Mouse (Mus musculus) small intestine, adult 2 months (tissue): ENCODE measurements around the gene Pnpla1.

Experiments used
- CTCF ChIP-seq: fragments of 200-500 bp; IDR thresholded peaks from 2 replicates; pipeline ENCODE4 v1.5.1; 2012; ENCODE audit warnings: low read depth, mild to moderate bottlenecking, control low read depth, inconsistent platforms, low read length, moderate library complexity, mixed read lengths; ENCODE audit not compliant: insufficient replicate concordance, insufficient read length; ENCODE audit errors: extremely low read depth
- POLR2A ChIP-seq: fragments of 200-500 bp; IDR thresholded peaks from 2 replicates; pipeline ENCODE4 v1.6.1; 2012; ENCODE audit warnings: low read depth, mild to moderate bottlenecking, control low read depth, inconsistent platforms, low read length, moderate library complexity

DNA sequence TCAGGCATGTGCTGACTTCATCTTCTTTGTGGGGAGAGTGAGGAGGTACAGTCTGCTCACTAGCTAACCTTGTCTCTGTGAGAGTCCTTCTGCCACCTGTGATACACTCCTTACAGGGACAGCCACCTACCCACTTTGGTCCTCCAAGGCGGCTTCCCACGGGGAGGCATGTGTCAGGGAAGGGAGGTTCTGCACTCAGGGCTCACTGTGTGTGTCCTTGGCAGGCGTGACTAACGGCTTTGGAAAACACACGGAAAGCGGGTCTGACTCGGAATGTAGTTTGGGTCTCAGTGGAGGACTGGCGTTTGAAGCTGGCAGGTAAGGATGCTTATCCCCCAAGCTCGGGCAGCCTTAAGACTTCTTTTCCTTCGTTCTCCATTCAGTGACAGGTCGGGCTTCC, 34.5 kb upstream of the Pnpla1 start:
- TF ChIP-seq CTCF (no peak), POLR2A (no peak)
